Mouse (Mus musculus) kidney, postnatal 25 days (tissue): Measurements from ENCODE around the gene Urod.

ENCODE experiments used
- DNase-seq, 2 experiments: peaks; one replicate each; pipeline ENCODE4 v3.0.0; 2021; ENCODE audit warnings: mixed read lengths in 2 of 2

The Urod gene

GRCm38 (mm10) chr4:116995131-116995797 lies 1.1 kb upstream of the Urod start, which contains the start of gene Hectd3:
Hectd3 (plus strand) TSS chr4:116995317.
- peak; percentile 75 to 85 for DNase-seq

GRCm38 (mm10) chr4:116991366-116991765 lies 2.8 kb downstream of the Urod start:
- peak; percentile 83 to 89 for DNase-seq

- DNase-seq: no peak
Measured at GRCm38 (mm10) chr4:116989731-116990130, 4.5 kb downstream of the Urod start.

- DNase-seq: no peak
Measured at GRCm38 (mm10) chr4:116987122-116987456, 7.1 kb downstream of the Urod start.

- DNase-seq: peak; percentile 84 to 90
Measured at GRCm38 (mm10) chr4:116986400-116987121, 7.7 kb downstream of the Urod start.

GRCm38 (mm10) chr4:116985681-116986080 lies 8.5 kb downstream of the Urod start:
- DNase-seq: peak in 1 of 2 experiments; percentile 30

GRCm38 (mm10) chr4:116976503-116976902 lies 17.7 kb downstream of the Urod start:
- DNase-seq: no peak

GRCm38 (mm10) chr4:116954951-116955350 lies 39.3 kb downstream of the Urod start:
- no peak for DNase-seq

GRCm38 (mm10) chr4:116951642-116952041 lies 42.6 kb downstream of the Urod start:
- peak in 1 of 2 experiments; percentile 15 for DNase-seq

- no peak for DNase-seq
Measured at GRCm38 (mm10) chr4:116944055-116944454, 50.2 kb downstream of the Urod start.

GRCm38 (mm10) chr4:116942695-116943094 lies 51.5 kb downstream of the Urod start:
- DNase-seq: no peak
